Mouse (Mus musculus) stomach, embryonic 15.5 days (tissue): Measurements from ENCODE around the gene Gemin2. TPM values are rescaled to one million over a fixed set of nuclear protein-coding genes. Genes with fewer than 3 reads are reported as not detected.
"Not testable (repeated sequence)": the region's sequence is repeated elsewhere in the genome, so short reads cannot be mapped to it uniquely, and the experiment has no call there.

Source experiments
- ATAC-seq: fragments of 200-750 bp; cut with Nextera tagmentation; 2 replicates; pipeline ENCODE4 v1.8.0; 2017; ENCODE audit warnings: low read depth, moderate number of reproducible peaks, moderate TSS enrichment; ENCODE audit not compliant: insufficient read depth, low FRiP score
- H3K27ac ChIP-seq: fragments of 300-500 bp; sonication (generic); 2 replicates; pipeline ENCODE4 v1.5.1; 2015; ENCODE audit warnings: mild to moderate bottlenecking, inconsistent platforms
- H3K27me3 ChIP-seq: fragments of 300-500 bp; sonication (generic); replicated peaks from 2 replicates; pipeline ENCODE4 v1.6.1; 2015; ENCODE audit warnings: inconsistent platforms
- H3K36me3 ChIP-seq: fragments of 300-500 bp; sonication (generic); 2 replicates; pipeline ENCODE4 v1.6.1; 2015; ENCODE audit warnings: inconsistent platforms
- H3K4me1 ChIP-seq: fragments of 300-500 bp; sonication (generic); 2 replicates; pipeline ENCODE4 v1.6.1; 2015; ENCODE audit warnings: inconsistent platforms
- H3K4me2 ChIP-seq: fragments of 300-500 bp; sonication (generic); 2 replicates; pipeline ENCODE4 v1.6.1; 2015; ENCODE audit warnings: mild to moderate bottlenecking, inconsistent platforms
- H3K4me3 ChIP-seq: fragments of 300-500 bp; sonication (generic); replicated peaks from 2 replicates; pipeline ENCODE4 v1.5.1; 2015; ENCODE audit warnings: inconsistent platforms
- H3K9ac ChIP-seq: fragments of 300-500 bp; sonication (generic); 2 replicates; pipeline ENCODE4 v1.6.1; 2015; ENCODE audit warnings: inconsistent platforms
- H3K9me3 ChIP-seq: fragments of 300-500 bp; sonication (generic); 2 replicates; pipeline ENCODE4 v1.6.1; 2016; ENCODE audit warnings: inconsistent platforms
- WGBS: fragments of 180-500 bp; shearing (Covaris S2); methylation state at CpG from one replicate; pipeline ENCODE4 v1.1.7; 2015; 5-methylcytosine and 5-hydroxymethylcytosine counted together
- polyA plus RNA-seq: library from polyadenylated mRNA; unstranded; fragments of >200 nt; fragmentation: Nextera tagmentation; extraction: Ambion mirVana; gene quantifications from 2 replicates; pipeline ENCODE4 v1.2.1, GENCODE M21; 2015

Gemin2 gene
- polyA plus RNA-seq, 1 experiment from 2014 or later: 24.2 TPM

- Histone ChIP-seq H3K4me1 (no peaks in the 10 kb centered on the region), H3K4me2 (no peak overlapping the region), H3K27me3 (no peaks in the 10 kb centered on the region), H3K4me3 (no peak overlapping the region), H3K27ac (no peak overlapping the region), H3K36me3 (no peaks in the 10 kb centered on the region; the same call in 1 of the 2 replicates), H3K9ac (no peak overlapping the region), H3K9me3 (no peaks in the 10 kb centered on the region)
- ATAC-seq: no peak; the same call in 1 of the 2 replicates
- 65% methylated on average over 5 of the region's 5 CpGs for WGBS
Observed at GRCm38 (mm10) chr12:59032101-59032500, 18.9 kb downstream of the Gemin2 start.

- WGBS: 65% methylated on average over 10 of the region's 10 CpGs
- H3K27me3 ChIP-seq: no peaks in the 10 kb centered on the region
- no peaks in the 10 kb centered on the region for H3K9me3 ChIP-seq
- H3K4me1 ChIP-seq: no peaks in the 10 kb centered on the region
- no peak overlapping the region for H3K4me2 ChIP-seq
- H3K27ac ChIP-seq: peak overlapping the region; percentile 80
- peaks cover 18% of the 10 kb centered on the region for H3K36me3 ChIP-seq
- ATAC-seq: no peak
- H3K9ac ChIP-seq: no peak overlapping the region
- no peak overlapping the region for H3K4me3 ChIP-seq
Observed at GRCm38 (mm10) chr12:59039162-59039970, 26.2 kb downstream of the Gemin2 start.

GRCm38 (mm10) chr12:59039971-59040844 is 27.0 kb downstream of the Gemin2 start:
- WGBS: 10% methylated on average over 23 of the region's 23 CpGs
- peaks cover 19% of the 10 kb centered on the region for H3K36me3 ChIP-seq
- H3K27ac ChIP-seq: peak overlapping the region; percentile 80
- H3K27me3 ChIP-seq: no peaks in the 10 kb centered on the region
- no peaks in the 10 kb centered on the region for H3K9me3 ChIP-seq
- H3K9ac ChIP-seq: no peak overlapping the region
- peak; percentile 86 for ATAC-seq
- H3K4me1 ChIP-seq: no peaks in the 10 kb centered on the region
- H3K4me3 ChIP-seq: no peak overlapping the region
- peak overlapping the region; percentile 28 for H3K4me2 ChIP-seq

- Histone ChIP-seq H3K4me1 (no peaks in the 10 kb centered on the region), H3K27ac (peak overlapping the region; percentile 80; the same call in 1 of the 2 replicates)
- 0 out of 2 replicates have a peak, but pooled peaks have one; percentile 29 for ATAC-seq
Observed at GRCm38 (mm10) chr12:59040851-59041250, 27.7 kb downstream of the Gemin2 start.

GRCm38 (mm10) chr12:59052470-59052869 is 39.3 kb downstream of the Gemin2 start:
- no peaks in the 10 kb centered on the region for H3K4me1 ChIP-seq
- 79% methylated on average over 3 of the region's 3 CpGs for WGBS
- no peaks in the 10 kb centered on the region for H3K27me3 ChIP-seq
- no peak for ATAC-seq
- no peak overlapping the region for H3K27ac ChIP-seq
- H3K9ac ChIP-seq: no peak overlapping the region
- H3K4me2 ChIP-seq: no peak overlapping the region
- no peak overlapping the region for H3K4me3 ChIP-seq
- 0 out of 2 replicates have a peak, but pooled peaks cover 3% of the 10 kb centered on the region for H3K36me3 ChIP-seq
- no peaks in the 10 kb centered on the region for H3K9me3 ChIP-seq

More at GRCm38 (mm10) chr12:59040851-59041250, 27.7 kb downstream of the Gemin2 start:
- H3K4me2 ChIP-seq: no peak overlapping the region
- H3K27me3 ChIP-seq: no peaks in the 10 kb centered on the region
- H3K9ac ChIP-seq: no peak overlapping the region
- 30% methylated on average over 7 of the region's 7 CpGs for whole genome bisulfite sequencing
- H3K9me3 ChIP-seq: no peaks in the 10 kb centered on the region
- peaks cover 22% of the 10 kb centered on the region for H3K36me3 ChIP-seq
- no peak overlapping the region for H3K4me3 ChIP-seq

- Histone ChIP-seq H3K9ac (no peak overlapping the region), H3K4me3 (no peak overlapping the region), H3K36me3 (0 out of 2 replicates have a peak, but pooled peaks cover 3% of the 10 kb centered on the region), H3K27me3 (no peaks in the 10 kb centered on the region), H3K27ac (no peak overlapping the region), H3K4me1 (no peaks in the 10 kb centered on the region), H3K4me2 (no peak overlapping the region), H3K9me3 (no peaks in the 10 kb centered on the region)
- no peak for ATAC-seq
- WGBS: 76% methylated on average over 5 of the region's 5 CpGs
Observed at GRCm38 (mm10) chr12:59053166-59053565, 40.0 kb downstream of the Gemin2 start.

- no peak for ATAC-seq
- Histone ChIP-seq H3K4me3 (no peak overlapping the region), H3K4me1 (no peaks in the 10 kb centered on the region), H3K9me3 (no peaks in the 10 kb centered on the region), H3K27ac (no peak overlapping the region), H3K4me2 (no peak overlapping the region), H3K9ac (no peak overlapping the region), H3K36me3 (0 out of 2 replicates have a peak, but pooled peaks cover 3% of the 10 kb centered on the region), H3K27me3 (no peaks in the 10 kb centered on the region)
Observed at GRCm38 (mm10) chr12:59053976-59054375, 40.8 kb downstream of the Gemin2 start.

- peaks cover 9% of the 10 kb centered on the region for H3K4me1 ChIP-seq
- no peak for ATAC-seq
- H3K4me3 ChIP-seq: no peak overlapping the region
- no peak overlapping the region for H3K27ac ChIP-seq
- no peaks in the 10 kb centered on the region for H3K27me3 ChIP-seq
- H3K9ac ChIP-seq: no peak overlapping the region
- H3K36me3 ChIP-seq: no peaks in the 10 kb centered on the region
- H3K4me2 ChIP-seq: no peak overlapping the region
- H3K9me3 ChIP-seq: no peaks in the 10 kb centered on the region
- 77% methylated on average over 4 of the region's 4 CpGs for WGBS
Observed at GRCm38 (mm10) chr12:59055196-59055850, 42.1 kb downstream of the Gemin2 start.

GRCm38 (mm10) chr12:59056222-59056621 is 43.0 kb downstream of the Gemin2 start:
- Histone ChIP-seq H3K4me2 (no peak overlapping the region), H3K9ac (no peak overlapping the region), H3K4me3 (no peak overlapping the region), H3K4me1 (peaks cover 10% of the 10 kb centered on the region), H3K27ac (no peak overlapping the region), H3K36me3 (no peaks in the 10 kb centered on the region), H3K9me3 (no peaks in the 10 kb centered on the region), H3K27me3 (no peaks in the 10 kb centered on the region)
- 95% methylated on average over 11 of the region's 11 CpGs for WGBS
- ATAC-seq: no peak

GRCm38 (mm10) chr12:59058242-59058641 is 45.0 kb downstream of the Gemin2 start:
- ATAC-seq: not testable (repeated sequence)
- WGBS: 83% methylated on average over 5 of the region's 5 CpGs

GRCm38 (mm10) chr12:59060322-59060721 is 47.1 kb downstream of the Gemin2 start:
- peaks cover 10% of the 10 kb centered on the region for H3K4me1 ChIP-seq
- no peaks in the 10 kb centered on the region for H3K27me3 ChIP-seq
- H3K9ac ChIP-seq: peak overlapping the region; percentile 71; the same call in 1 of the 2 replicates
- no peaks in the 10 kb centered on the region for H3K9me3 ChIP-seq
- H3K36me3 ChIP-seq: no peaks in the 10 kb centered on the region
- peak overlapping the region; percentile 92; the same call in 1 of the 2 replicates for H3K27ac ChIP-seq
- peak overlapping the region; percentile 77 for H3K4me3 ChIP-seq
- WGBS: 49% methylated on average over 4 of the region's 4 CpGs
- H3K4me2 ChIP-seq: peak overlapping the region; percentile 68
- no peak for ATAC-seq

More at GRCm38 (mm10) chr12:59058242-59058641, 45.0 kb downstream of the Gemin2 start:
- not testable (repeated sequence) for H3K9ac ChIP-seq, H3K4me1 ChIP-seq, H3K27ac ChIP-seq, H3K36me3 ChIP-seq, H3K9me3 ChIP-seq, H3K4me2 ChIP-seq, H3K4me3 ChIP-seq, H3K27me3 ChIP-seq
